ENCODE assay signal across 8 mouse cellular contexts in the genomic region with DNA sequence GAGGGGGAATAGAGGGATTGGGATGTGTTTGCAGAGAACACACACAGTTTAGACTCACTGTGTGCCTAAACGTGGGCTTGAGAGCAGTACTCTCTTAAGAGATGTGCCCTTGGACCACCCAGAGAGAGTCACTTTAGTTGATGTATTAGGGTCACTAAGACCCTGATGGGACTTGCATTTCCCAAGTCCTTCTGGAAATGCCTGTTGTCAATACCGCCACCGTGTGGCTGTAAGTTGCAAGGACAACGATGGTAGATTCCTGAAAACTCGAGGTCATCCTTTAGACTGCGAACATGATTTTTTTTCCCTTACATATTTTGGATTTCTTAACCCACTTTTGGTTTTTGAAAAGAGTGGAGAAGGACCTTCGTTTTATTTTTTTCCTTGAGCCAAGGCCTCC. TPM values are rescaled to one million over a fixed set of nuclear protein-coding genes. Genes with fewer than 3 reads are reported as not detected.
A peak's percentile ranks its signal among the peaks of the same experiment; 100 is the strongest.
DNase-seq lines count a peak whose midpoint lies in the region; ATAC-seq and TF ChIP-seq lines count a peak whose summit lies in the region.

No protein-coding gene starts in this region.

- no peak for TF ChIP-seq POLR2A in limb, embryonic 14.5 days (IDR thresholded peaks at IDR 0.05; ENCODE audit: borderline replicate concordance, extremely low read depth, insufficient read depth, insufficient read length)
- TF ChIP-seq POLR2A in myocyte (IDR thresholded peaks at IDR 0.05; ENCODE audit: insufficient read length, low read depth), result no peak

- no peak for TF ChIP-seq EP300 in stomach, postnatal 0 days (optimal IDR thresholded peaks at IDR 0.05)

- no peak overlapping the region for H3K4me2 ChIP-seq in hindbrain, embryonic 12.5 days (replicated peaks)
- H3K4me2 ChIP-seq in limb, embryonic 14.5 days (replicated peaks; ENCODE audit: low read depth, low read length, severe bottlenecking), result peak overlapping the region; percentile 61
- peak overlapping the region; percentile 99 for H3K4me2 ChIP-seq in myocyte (ENCODE audit: low read depth)
- peak overlapping the region; percentile 58 for H3K4me2 ChIP-seq in stomach, postnatal 0 days (replicated peaks; ENCODE audit: low read depth)

- H3K36me3 ChIP-seq in hindbrain, embryonic 10.5 days, result peaks cover 5% of the 10 kb centered on the region; the same call in 1 of the 2 replicates
- 0 out of 2 replicates have a peak, but pooled peaks cover 4% of the 10 kb centered on the region for H3K36me3 ChIP-seq in hindbrain, embryonic 12.5 days
- H3K36me3 ChIP-seq in limb, embryonic 14.5 days (ENCODE audit: control insufficient read depth, insufficient read depth, low read length), result peaks cover 4% of the 10 kb centered on the region; the same call in 1 of the 2 replicates
- no peaks in the 10 kb centered on the region for H3K36me3 ChIP-seq in myocyte (ENCODE audit: control insufficient read depth, insufficient read depth)
- no peaks in the 10 kb centered on the region for H3K36me3 ChIP-seq in stomach, postnatal 0 days (ENCODE audit: control insufficient read depth, insufficient read depth, low read length)

- no peak overlapping the region for H3K27ac ChIP-seq in hindbrain, embryonic 10.5 days
- no peak overlapping the region for H3K27ac ChIP-seq in hindbrain, embryonic 12.5 days
- no peak overlapping the region for H3K27ac ChIP-seq in limb, embryonic 14.5 days (replicated peaks; ENCODE audit: low read depth, low read length)
- no peak overlapping the region for H3K27ac ChIP-seq in stomach, postnatal 0 days (replicated peaks)

- H3K79me2 ChIP-seq in myocyte (ENCODE audit: control insufficient read depth, insufficient read depth), result no peaks in the 10 kb centered on the region

- peaks cover 17% of the 10 kb centered on the region; the same call in 1 of the 2 replicates for H3K4me1 ChIP-seq in hindbrain, embryonic 10.5 days (replicated peaks)
- H3K4me1 ChIP-seq in hindbrain, embryonic 12.5 days, result peaks cover 11% of the 10 kb centered on the region; the same call in 1 of the 2 replicates
- peaks cover 2% of the 10 kb centered on the region; the same call in 1 of the 2 replicates for H3K4me1 ChIP-seq in limb, embryonic 14.5 days (ENCODE audit: control insufficient read depth, insufficient read depth, low read length)
- 0 out of 2 replicates have a peak, but pooled peaks cover 3% of the 10 kb centered on the region for H3K4me1 ChIP-seq in stomach, postnatal 0 days (replicated peaks; ENCODE audit: control insufficient read depth, insufficient read depth)

- H3K4me3 ChIP-seq in hindbrain, embryonic 10.5 days, result no peak overlapping the region
- H3K4me3 ChIP-seq in hindbrain, embryonic 12.5 days, result no peak overlapping the region
- no peak overlapping the region for H3K4me3 ChIP-seq in limb, embryonic 14.5 days (replicated peaks; ENCODE audit: low read length)
- H3K4me3 ChIP-seq in myocyte, result peak overlapping the region; percentile 78
- no peak overlapping the region for H3K4me3 ChIP-seq in stomach, postnatal 0 days (ENCODE audit: low read depth, low read length)

- DNase-seq in hindbrain, embryonic 10.5 days (ENCODE audit: low spot score), result peak; percentile 71
- DNase-seq in cerebellum, adult 9-11 months, result peak; percentile 61
- peak; percentile 29 to 45 for DNase-seq in kidney, adult 8-10 months
- peak; percentile 67 for DNase-seq in limb, embryonic 14.5 days (ENCODE audit: low spot score)
- DNase-seq in stomach, postnatal 0 days (ENCODE audit: low spot score), result peak; percentile 46

- H3K27me3 ChIP-seq in hindbrain, embryonic 10.5 days (ENCODE audit: insufficient read depth, poor library complexity, severe bottlenecking), result no peaks in the 10 kb centered on the region
- no peaks in the 10 kb centered on the region for H3K27me3 ChIP-seq in hindbrain, embryonic 12.5 days
- H3K27me3 ChIP-seq in limb, embryonic 14.5 days (ENCODE audit: control insufficient read depth, insufficient read depth, low read length), result no peaks in the 10 kb centered on the region
- no peaks in the 10 kb centered on the region for H3K27me3 ChIP-seq in myocyte (ENCODE audit: control insufficient read depth, insufficient read depth, insufficient read length)
- H3K27me3 ChIP-seq in stomach, postnatal 0 days (ENCODE audit: control insufficient read depth, insufficient read depth, low read length), result no peaks in the 10 kb centered on the region

- H3ac ChIP-seq in myocyte (ENCODE audit: control insufficient read depth, insufficient read length), result no peak overlapping the region

- WGBS in hindbrain, embryonic 10.5 days, result 4% methylated on average over 7 of the region's 7 CpGs
- WGBS in hindbrain, embryonic 12.5 days, result 3% methylated on average over 7 of the region's 7 CpGs
- WGBS in limb, embryonic 14.5 days, result 2% methylated on average over 7 of the region's 7 CpGs
- WGBS in stomach, postnatal 0 days, result under 1% methylated on average over 7 of the region's 7 CpGs

- H3K9ac ChIP-seq in hindbrain, embryonic 12.5 days, result no peak overlapping the region
- no peak overlapping the region for H3K9ac ChIP-seq in limb, embryonic 14.5 days (ENCODE audit: low read depth, low read length, severe bottlenecking)
- no peak overlapping the region for H3K9ac ChIP-seq in stomach, postnatal 0 days (ENCODE audit: low read length)

- no peaks in the 10 kb centered on the region for H3K9me3 ChIP-seq in hindbrain, embryonic 10.5 days
- no peaks in the 10 kb centered on the region for H3K9me3 ChIP-seq in hindbrain, embryonic 12.5 days (replicated peaks)
- no peaks in the 10 kb centered on the region for H3K9me3 ChIP-seq in limb, embryonic 14.5 days (ENCODE audit: control insufficient read depth, low read length)
- no peaks in the 10 kb centered on the region for H3K9me3 ChIP-seq in stomach, postnatal 0 days (ENCODE audit: control insufficient read depth, low read length)

- peak; percentile 97 for TF ChIP-seq CTCF in stomach, postnatal 0 days (IDR thresholded peaks at IDR 0.05; ENCODE audit: low read depth)

- ATAC-seq in hindbrain, embryonic 12.5 days (ENCODE audit: low FRiP score), result no peak
- ATAC-seq in granulocyte monocyte progenitor cell, adult 5-6 weeks (replicated peaks; ENCODE audit: poor library complexity, severe bottlenecking), result 0 out of 2 replicates have a peak, but pooled peaks have one; percentile 27
- ATAC-seq in limb, embryonic 14.5 days (ENCODE audit: low FRiP score, low read depth), result no peak
- ATAC-seq in stomach, postnatal 0 days (ENCODE audit: low FRiP score, low TSS enrichment), result no peak

TF ChIP-seq in myocyte, 11 proteins besides CTCF, POLR2A, EP300 and RAD21:
- no peak for TF ChIP-seq E2F4 (IDR thresholded peaks at IDR 0.05; ENCODE audit: insufficient read depth)

RNA-seq across cellular contexts. Expression of a gene that starts 1.1 kb away (rescaled TPM):
- polyA plus RNA-seq in hindbrain, embryonic 10.5 days (2016; fragmentation: Nextera tagmentation; extraction: Ambion mirVana), result 34.4 and 37.2 TPM in 2 replicates
- polyA plus RNA-seq in hindbrain, embryonic 12.5 days (2016; fragmentation: Nextera tagmentation; extraction: Ambion mirVana), result 59.3 and 59.4 TPM in 2 replicates
- total RNA-seq in granulocyte monocyte progenitor cell, adult 5-6 weeks (2014; fragmentation: Nextera tagmentation), result 27.0 and 29.7 TPM in 2 replicates
- 22.8 and 50.5 TPM in 2 replicates for total RNA-seq in granulocyte monocyte progenitor cell, adult 5-6 weeks (2017)
- polyA plus RNA-seq in limb, embryonic 14.5 days (2012; rRNA removed), result 12.0 and 16.6 TPM in 2 replicates
- 23.9 and 28.0 TPM in 2 replicates for polyA plus RNA-seq in limb, embryonic 14.5 days (2014; fragmentation: Nextera tagmentation; extraction: Ambion mirVana)
- 1.6 TPM for polyA plus RNA-seq in myocyte (2012; fragmentation: generic; extraction: Trizol)
- 11.6 and 13.3 TPM in 2 replicates for polyA plus RNA-seq in stomach, postnatal 0 days (2015; fragmentation: Nextera tagmentation; extraction: Ambion mirVana)

RNA-seq across cellular contexts. Expression of a gene that starts 5.0 kb away (rescaled TPM):
- not detected in 2 replicates for polyA plus RNA-seq in hindbrain, embryonic 10.5 days (2016; fragmentation: Nextera tagmentation; extraction: Ambion mirVana)
- not detected in 2 replicates for polyA plus RNA-seq in hindbrain, embryonic 12.5 days (2016; fragmentation: Nextera tagmentation; extraction: Ambion mirVana)
- not detected in 2 replicates for total RNA-seq in granulocyte monocyte progenitor cell, adult 5-6 weeks (2014; fragmentation: Nextera tagmentation)
- not detected in 2 replicates for total RNA-seq in granulocyte monocyte progenitor cell, adult 5-6 weeks (2017)
- not detected in 2 replicates for polyA plus RNA-seq in limb, embryonic 14.5 days (2012; rRNA removed)
- not detected in 2 replicates for polyA plus RNA-seq in limb, embryonic 14.5 days (2014; fragmentation: Nextera tagmentation; extraction: Ambion mirVana)
- not detected for polyA plus RNA-seq in myocyte (2012; fragmentation: generic; extraction: Trizol)
- not detected in 2 replicates for polyA plus RNA-seq in stomach, postnatal 0 days (2015; fragmentation: Nextera tagmentation; extraction: Ambion mirVana)
